Mouse (Mus musculus): ENCODE measurements around the gene Gart.

DNA sequence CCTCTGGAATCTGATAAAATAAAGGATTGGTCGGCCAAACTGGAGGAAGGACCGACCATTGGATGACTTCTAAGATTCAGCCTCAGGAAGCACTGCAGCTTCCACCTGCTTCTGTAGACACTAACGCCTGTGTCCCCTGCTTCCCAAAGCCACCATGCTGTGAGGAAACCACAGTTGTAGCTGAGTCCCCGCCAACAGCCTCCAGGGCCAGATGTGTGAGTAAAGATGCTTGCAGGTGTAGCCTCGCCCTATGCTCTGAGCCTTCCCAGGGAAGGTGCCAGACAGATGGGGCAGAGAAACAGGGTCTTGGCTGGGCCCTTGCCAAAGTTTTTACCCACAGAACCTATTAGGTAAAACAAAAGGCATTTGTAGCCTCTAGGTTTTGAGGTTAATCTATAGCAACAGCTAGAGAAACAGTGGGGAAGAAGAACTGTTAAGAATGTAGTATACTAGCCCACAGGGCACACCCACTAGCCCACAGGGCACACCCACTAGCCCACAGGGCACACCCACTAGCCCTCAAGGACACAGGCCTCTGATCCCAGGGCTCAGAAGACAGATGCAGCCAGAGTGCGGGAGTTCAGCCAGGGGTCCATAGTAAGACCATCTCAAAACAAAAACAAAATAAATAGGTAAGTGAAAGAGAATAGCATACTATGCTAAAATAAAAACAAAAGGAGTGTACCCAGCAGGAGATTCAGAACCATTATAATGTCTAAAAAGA lies 58.9 kb downstream of the Gart start:
- TF ChIP-seq POLR2A (IDR thresholded peaks at IDR 0.05; ENCODE audit: extremely low read depth, insufficient read depth, low read length), result no peak
- TF ChIP-seq CTCF (IDR thresholded peaks at IDR 0.05; ENCODE audit: extremely low read depth, insufficient read depth, low read length), result no peak
